Mouse (Mus musculus) urinary bladder, postnatal 10 days (tissue): ENCODE results near the gene Ccdc103.

Experiments used
- DNase-seq: peaks from one replicate; pipeline ENCODE4 v3.0.0; 2022; ENCODE audit warnings: low spot score

Gene Ccdc103

GRCm38 (mm10) chr11:102890096-102890495 is 9.1 kb downstream of the Ccdc103 start:
- no peak for DNase-seq

GRCm38 (mm10) chr11:102893015-102893651 is 12.1 kb downstream of the Ccdc103 start:
- DNase-seq = no peak

- no peak for DNase-seq
Measured at GRCm38 (mm10) chr11:102894716-102895115, 13.7 kb downstream of the Ccdc103 start.

GRCm38 (mm10) chr11:102895779-102896178 is 14.8 kb downstream of the Ccdc103 start:
- DNase-seq = no peak

GRCm38 (mm10) chr11:102896641-102897040 is 15.6 kb downstream of the Ccdc103 start:
- DNase-seq = no peak

GRCm38 (mm10) chr11:102898408-102898807 is 17.4 kb downstream of the Ccdc103 start:
- DNase-seq = no peak

- DNase-seq = peak; percentile 44
Measured at GRCm38 (mm10) chr11:102900763-102901162, 19.8 kb downstream of the Ccdc103 start, which contains the start of gene Gfap. Gfap (minus strand) TSS chr11:102900912.

GRCm38 (mm10) chr11:102901199-102901598 is 20.2 kb downstream of the Ccdc103 start:
- no peak for DNase-seq

- DNase-seq = no peak
Measured at GRCm38 (mm10) chr11:102902107-102902506, 21.1 kb downstream of the Ccdc103 start.

GRCm38 (mm10) chr11:102903654-102904053 is 22.6 kb downstream of the Ccdc103 start:
- DNase-seq = no peak

- no peak for DNase-seq
Measured at GRCm38 (mm10) chr11:102911376-102911775, 30.4 kb downstream of the Ccdc103 start.

- DNase-seq = no peak
Measured at GRCm38 (mm10) chr11:102915380-102915779, 34.4 kb downstream of the Ccdc103 start.

GRCm38 (mm10) chr11:102918077-102918476 is 37.1 kb downstream of the Ccdc103 start:
- DNase-seq = no peak

GRCm38 (mm10) chr11:102921491-102921890 is 40.5 kb downstream of the Ccdc103 start:
- DNase-seq = no peak

GRCm38 (mm10) chr11:102924557-102925350 is 43.8 kb downstream of the Ccdc103 start, which contains the start of gene Kif18b:
Kif18b (minus strand) TSS chr11:102925124.
- DNase-seq = peak; percentile 77

- DNase-seq = no peak
Measured at GRCm38 (mm10) chr11:102925351-102925717, 44.3 kb downstream of the Ccdc103 start.

GRCm38 (mm10) chr11:102930672-102931071 is 49.7 kb downstream of the Ccdc103 start:
- DNase-seq = no peak
